Mouse (Mus musculus) stomach, embryonic 16.5 days (tissue): Measurements from ENCODE around the gene Nfxl1. TPM values are rescaled to one million over a fixed set of nuclear protein-coding genes. Genes with fewer than 3 reads are reported as not detected.
"Not testable (repeated sequence)": the region's sequence is repeated elsewhere in the genome, so short reads cannot be mapped to it uniquely, and the experiment has no call there.

Experiments
- ATAC-seq: fragments of 200-750 bp; cut with Nextera tagmentation; 2 replicates; pipeline ENCODE4 v1.8.0; 2017; ENCODE audit warnings: moderate number of reproducible peaks, moderate TSS enrichment; ENCODE audit not compliant: insufficient read depth, low FRiP score
- H3K27ac ChIP-seq: fragments of 300-500 bp; sonication (generic); 2 replicates; pipeline ENCODE4 v1.5.1; 2014; ENCODE audit warnings: low read length
- H3K27me3 ChIP-seq: fragments of 300-500 bp; sonication (generic); 2 replicates; pipeline ENCODE4 v1.6.1; 2014; ENCODE audit warnings: low read length, control low read depth, mixed read lengths; ENCODE audit not compliant: control insufficient read depth, insufficient read depth
- H3K36me3 ChIP-seq: fragments of 300-500 bp; sonication (generic); 2 replicates; pipeline ENCODE4 v1.6.1; 2014; ENCODE audit warnings: low read length; ENCODE audit not compliant: control insufficient read depth, insufficient read depth
- H3K4me1 ChIP-seq: fragments of 300-500 bp; sonication (generic); 2 replicates; pipeline ENCODE4 v1.6.1; 2014; ENCODE audit warnings: low read length, control low read depth, mixed read lengths; ENCODE audit not compliant: control insufficient read depth, insufficient read depth
- H3K4me2 ChIP-seq: fragments of 300-500 bp; sonication (generic); 2 replicates; pipeline ENCODE4 v1.6.1; 2014; ENCODE audit warnings: low read depth, low read length, mixed read lengths
- H3K4me3 ChIP-seq: fragments of 300-500 bp; sonication (generic); replicated peaks from 2 replicates; pipeline ENCODE4 v1.5.1; 2014; ENCODE audit warnings: mild to moderate bottlenecking, low read length
- H3K9ac ChIP-seq: fragments of 300-500 bp; sonication (generic); 2 replicates; pipeline ENCODE4 v1.6.1; 2014; ENCODE audit warnings: low read length
- H3K9me3 ChIP-seq: fragments of 300-500 bp; sonication (generic); replicated peaks from 2 replicates; pipeline ENCODE4 v1.6.1; 2016; ENCODE audit warnings: low read length, control low read depth; ENCODE audit not compliant: control insufficient read depth
- WGBS: fragments of 180-500 bp; shearing (Covaris S2); extraction: QIAGEN DNeasy Blood & Tissue Kit; methylation state at CpG from one replicate; pipeline ENCODE4 v1.1.7; 2014; 5-methylcytosine and 5-hydroxymethylcytosine counted together
- polyA plus RNA-seq: library from polyadenylated mRNA; unstranded; fragments of >200 nt; fragmentation: Nextera tagmentation; extraction: Ambion mirVana; gene quantifications from 2 replicates; pipeline ENCODE4 v1.2.1, GENCODE M21; 2015

Nfxl1 gene
- polyA plus RNA-seq, 1 experiment from 2014 or later: 14.6 TPM

GRCm38 (mm10) chr5:72579599-72579998 lies 20.1 kb upstream of the Nfxl1 start:
- not testable (repeated sequence) for ATAC-seq, H3K9ac ChIP-seq, H3K9me3 ChIP-seq, H3K4me2 ChIP-seq, H3K36me3 ChIP-seq, H3K27ac ChIP-seq, H3K4me1 ChIP-seq, H3K4me3 ChIP-seq
- H3K27me3 ChIP-seq: peaks cover 11% of the 10 kb centered on the region
- WGBS: 58% methylated on average over 10 of the region's 10 CpGs

GRCm38 (mm10) chr5:72565621-72566020 lies 6.1 kb upstream of the Nfxl1 start:
- Histone ChIP-seq H3K27ac (no peak overlapping the region), H3K27me3 (no peaks in the 10 kb centered on the region), H3K4me3 (no peak overlapping the region), H3K4me2 (no peak overlapping the region), H3K9me3 (peaks cover 6% of the 10 kb centered on the region; the same call in 1 of the 2 replicates), H3K4me1 (no peaks in the 10 kb centered on the region), H3K9ac (no peak overlapping the region), H3K36me3 (no peaks in the 10 kb centered on the region)
- WGBS: 80% methylated on average over 5 of the region's 5 CpGs
- no peak for ATAC-seq

GRCm38 (mm10) chr5:72563183-72563582 lies 3.7 kb upstream of the Nfxl1 start:
- H3K36me3 ChIP-seq, H3K27ac ChIP-seq, H3K4me3 ChIP-seq, H3K9me3 ChIP-seq, H3K9ac ChIP-seq, H3K27me3 ChIP-seq, H3K4me1 ChIP-seq, ATAC-seq, H3K4me2 ChIP-seq: not testable (repeated sequence)
- WGBS: 90% methylated on average over 2 of the region's 2 CpGs

- H3K36me3 ChIP-seq: no peaks in the 10 kb centered on the region
- ATAC-seq: no peak
- no peak overlapping the region for H3K27ac ChIP-seq
- no peaks in the 10 kb centered on the region for H3K27me3 ChIP-seq
- H3K4me3 ChIP-seq: no peak overlapping the region
- no peak overlapping the region for H3K9ac ChIP-seq
- H3K4me1 ChIP-seq: no peaks in the 10 kb centered on the region
- no peak overlapping the region for H3K4me2 ChIP-seq
- WGBS: 72% methylated on average over 3 of the region's 3 CpGs
- no peaks in the 10 kb centered on the region for H3K9me3 ChIP-seq
Observed at GRCm38 (mm10) chr5:72560976-72561628, 1.6 kb upstream of the Nfxl1 start.

GRCm38 (mm10) chr5:72558716-72559526 lies 563 bp downstream of the Nfxl1 start:
- Histone ChIP-seq H3K27me3 (no peaks in the 10 kb centered on the region), H3K27ac (peak overlapping the region; percentile 73), H3K9me3 (no peaks in the 10 kb centered on the region), H3K4me2 (peak overlapping the region; percentile 84), H3K4me3 (peak overlapping the region; percentile 95), H3K4me1 (no peaks in the 10 kb centered on the region), H3K9ac (peak overlapping the region; percentile 95), H3K36me3 (peaks cover 3% of the 10 kb centered on the region; the same call in 1 of the 2 replicates)
- under 1% methylated on average over 57 of the region's 57 CpGs for WGBS
- ATAC-seq: peak; percentile 66

GRCm38 (mm10) chr5:72556245-72556644 lies 3.2 kb downstream of the Nfxl1 start:
- Histone ChIP-seq H3K9me3 (no peaks in the 10 kb centered on the region), H3K36me3 (peaks cover 3% of the 10 kb centered on the region; the same call in 1 of the 2 replicates), H3K27ac (no peak overlapping the region), H3K27me3 (no peaks in the 10 kb centered on the region), H3K4me1 (no peaks in the 10 kb centered on the region), H3K4me3 (no peak overlapping the region), H3K9ac (no peak overlapping the region), H3K4me2 (no peak overlapping the region)
- ATAC-seq: no peak
- 78% methylated on average over 3 of the region's 3 CpGs for WGBS

- no peak overlapping the region for H3K4me2 ChIP-seq
- ATAC-seq: no peak
- peaks cover 3% of the 10 kb centered on the region; the same call in 1 of the 2 replicates for H3K36me3 ChIP-seq
- H3K27ac ChIP-seq: no peak overlapping the region
- H3K27me3 ChIP-seq: no peaks in the 10 kb centered on the region
- no peaks in the 10 kb centered on the region for H3K4me1 ChIP-seq
- 90% methylated on average over 3 of the region's 3 CpGs for WGBS
- no peaks in the 10 kb centered on the region for H3K9me3 ChIP-seq
- no peak overlapping the region for H3K9ac ChIP-seq
- no peak overlapping the region for H3K4me3 ChIP-seq
Observed at GRCm38 (mm10) chr5:72551209-72551608, 8.3 kb downstream of the Nfxl1 start.

GRCm38 (mm10) chr5:72528896-72529295 lies 30.6 kb downstream of the Nfxl1 start:
- no peak overlapping the region for H3K9ac ChIP-seq
- H3K27ac ChIP-seq: no peak overlapping the region
- no peak overlapping the region for H3K4me2 ChIP-seq
- H3K4me3 ChIP-seq: no peak overlapping the region
- peaks cover 20% of the 10 kb centered on the region for H3K36me3 ChIP-seq
- ATAC-seq: no peak
- no peaks in the 10 kb centered on the region for H3K9me3 ChIP-seq
- WGBS: 92% methylated on average over 3 of the region's 3 CpGs
- H3K27me3 ChIP-seq: no peaks in the 10 kb centered on the region
- no peaks in the 10 kb centered on the region for H3K4me1 ChIP-seq

- no peaks in the 10 kb centered on the region for H3K9me3 ChIP-seq
- H3K27me3 ChIP-seq: no peaks in the 10 kb centered on the region
- 0 out of 2 replicates have a peak, but pooled peaks cover 5% of the 10 kb centered on the region for H3K36me3 ChIP-seq
- H3K9ac ChIP-seq: no peak overlapping the region
- WGBS: 80% methylated on average over 5 of the region's 5 CpGs
- H3K27ac ChIP-seq: no peak overlapping the region
- ATAC-seq: no peak
- H3K4me3 ChIP-seq: no peak overlapping the region
- H3K4me1 ChIP-seq: no peaks in the 10 kb centered on the region
- no peak overlapping the region for H3K4me2 ChIP-seq
Observed at GRCm38 (mm10) chr5:72513808-72514207, 45.7 kb downstream of the Nfxl1 start.
